Mouse (Mus musculus) embryonic facial prominence, embryonic 11.5 days (tissue): ENCODE measurements around the gene March6. TPM values are rescaled to one million over a fixed set of nuclear protein-coding genes. Genes with fewer than 3 reads are reported as not detected.
A peak's percentile ranks its signal among the peaks of the same experiment; 100 is the strongest.

Experiments used
- ATAC-seq: fragments of 200-750 bp; cut with Nextera tagmentation; replicated peaks from 2 replicates; pipeline ENCODE4 v1.8.0; 2017; ENCODE audit warnings: low read depth; ENCODE audit not compliant: insufficient number of reproducible peaks, low FRiP score, low TSS enrichment
- DNase-seq: peaks from one replicate; pipeline ENCODE4 v3.0.0-alpha.2; 2015; ENCODE audit warnings: low spot score
- H3K27ac ChIP-seq: fragments of 300-500 bp; sonication (generic); replicated peaks from 2 replicates; pipeline ENCODE4 v1.5.1; 2014; ENCODE audit warnings: mild to moderate bottlenecking, low read depth, low read length, control low read depth
- H3K27me3 ChIP-seq: fragments of 300-500 bp; sonication (generic); 2 replicates; pipeline ENCODE4 v1.6.1; 2014; ENCODE audit warnings: mild to moderate bottlenecking, low read length, moderate library complexity, mixed read lengths; ENCODE audit not compliant: control insufficient read depth, insufficient read depth
- H3K36me3 ChIP-seq: fragments of 300-500 bp; sonication (generic); replicated peaks from 2 replicates; pipeline ENCODE4 v1.6.1; 2014; ENCODE audit warnings: low read depth, mild to moderate bottlenecking, low read length, moderate library complexity, mixed read lengths; ENCODE audit not compliant: control insufficient read depth, insufficient read depth
- H3K4me1 ChIP-seq: fragments of 300-500 bp; sonication (generic); 2 replicates; pipeline ENCODE4 v1.6.1; 2014; ENCODE audit warnings: low read length, mixed read lengths; ENCODE audit not compliant: control insufficient read depth, insufficient read depth
- H3K4me2 ChIP-seq: fragments of 300-500 bp; sonication (generic); 2 replicates; pipeline ENCODE4 v1.6.1; 2014; ENCODE audit warnings: low read depth, mild to moderate bottlenecking, control low read depth, low read length, moderate library complexity
- H3K4me3 ChIP-seq: fragments of 300-500 bp; sonication (generic); 2 replicates; pipeline ENCODE4 v1.5.1; 2014; ENCODE audit warnings: low read depth, low read length, control low read depth
- H3K9ac ChIP-seq: fragments of 300-500 bp; sonication (generic); replicated peaks from 2 replicates; pipeline ENCODE4 v1.6.1; 2014; ENCODE audit warnings: mild to moderate bottlenecking, control low read depth, low read length
- H3K9me3 ChIP-seq: fragments of 300-500 bp; sonication (generic); replicated peaks from 2 replicates; pipeline ENCODE4 v1.6.1; 2016; ENCODE audit warnings: mild to moderate bottlenecking, low read length, inconsistent platforms, mixed read lengths; ENCODE audit not compliant: control insufficient read depth
- WGBS: fragments of 180-500 bp; shearing (Covaris S2); extraction: QIAGEN DNeasy Blood & Tissue Kit; methylation state at CpG from one replicate; pipeline ENCODE4 v1.1.7; 2014; 5-methylcytosine and 5-hydroxymethylcytosine counted together
- polyA plus RNA-seq: library from polyadenylated mRNA; unstranded; fragments of >200 nt; fragmentation: Nextera tagmentation; extraction: Ambion mirVana; gene quantifications from 2 replicates; pipeline ENCODE4 v1.2.1, GENCODE M21; 2014

Gene March6
- 40.6 and 41.9 TPM in 2 replicates for polyA plus RNA-seq

DNA sequence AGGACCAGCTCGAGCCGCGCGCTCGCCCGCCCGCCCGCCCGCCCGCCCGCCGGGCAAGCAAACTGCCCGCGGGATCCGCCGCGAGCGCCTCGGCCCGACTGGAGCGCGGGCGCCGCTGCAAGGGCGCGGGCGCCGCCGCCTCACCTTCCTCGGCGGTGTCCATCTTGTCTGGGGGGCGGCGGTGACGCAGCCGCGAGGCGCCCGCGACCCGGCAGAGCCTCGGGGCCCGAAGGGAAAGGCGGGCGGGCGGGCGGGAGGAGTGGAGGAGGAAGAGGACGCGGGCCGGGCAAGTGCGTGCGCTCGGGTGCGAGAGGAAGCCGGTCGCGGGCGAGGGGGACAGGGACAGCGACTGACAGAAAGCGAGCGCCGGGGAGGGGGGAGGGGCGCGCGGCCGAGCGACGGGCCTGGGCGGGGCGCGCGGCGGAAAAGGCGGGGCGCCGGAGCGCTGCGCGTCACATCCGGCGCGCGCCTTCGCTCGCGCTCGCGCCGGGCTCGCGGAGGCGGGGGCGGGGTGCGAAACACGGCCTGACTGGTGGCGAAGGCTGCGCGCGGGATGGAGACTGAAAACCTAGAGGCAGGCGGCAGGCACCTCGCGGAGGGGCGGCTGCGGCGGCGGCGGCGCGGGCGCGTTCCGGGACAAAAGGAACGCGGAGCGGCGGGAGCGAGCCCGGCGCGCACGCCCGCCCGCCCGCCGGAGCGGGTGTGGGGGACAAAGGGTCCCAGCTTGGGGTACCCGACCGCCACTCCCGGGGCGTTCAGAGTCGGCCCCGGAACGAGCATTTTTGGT, at the start of gene March6:
TSS of gene March6 (minus strand) at position 395 of the 787 bp plus-strand sequence.
- H3K27ac ChIP-seq: peak within 1 kb of the TSS; percentile 95
- H3K4me3 ChIP-seq: peak within 1 kb of the TSS; percentile 95
- H3K9me3 ChIP-seq: no peaks in the 10 kb centered on the region
- H3K4me2 ChIP-seq: peak within 1 kb of the TSS; percentile 51
- H3K27me3 ChIP-seq: no peaks in the 10 kb centered on the region
- WGBS: 1% methylated on average over 72 of the region's 132 CpGs
- DNase-seq (peak; percentile 94), ATAC-seq (peak; percentile 90)
- H3K36me3 ChIP-seq: no peaks in the 10 kb centered on the region
- peak within 1 kb of the TSS; percentile 95 for H3K9ac ChIP-seq
- H3K4me1 ChIP-seq: no peaks in the 10 kb centered on the region

DNA sequence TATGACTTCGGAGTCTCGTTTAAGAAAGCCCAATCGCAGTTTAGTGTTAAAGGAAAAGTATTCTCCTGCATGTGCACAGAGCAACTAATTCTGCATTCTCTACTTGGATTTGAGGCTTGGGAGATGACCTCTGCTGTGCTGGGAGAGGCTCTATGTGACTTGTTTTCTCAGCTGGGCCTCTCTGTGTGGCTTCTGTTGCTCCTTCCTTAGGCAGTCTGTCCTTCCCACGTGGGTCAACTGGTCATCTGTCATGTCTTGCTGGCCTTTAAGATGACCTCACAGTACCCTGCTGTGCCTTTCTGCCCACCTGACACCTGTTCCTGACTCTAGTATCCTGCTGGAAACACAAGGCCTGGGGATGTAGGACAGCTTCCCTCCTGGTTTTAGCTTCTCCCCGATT, 45.2 kb upstream of the March6 start:
- no peaks in the 10 kb centered on the region for H3K27me3 ChIP-seq
- no peak overlapping the region for H3K9ac ChIP-seq
- H3K4me3 ChIP-seq: no peak overlapping the region
- H3K4me2 ChIP-seq: no peak overlapping the region
- ATAC-seq: no peak
- no peaks in the 10 kb centered on the region for H3K4me1 ChIP-seq
- WGBS: 64% methylated on average over 5 of the region's 5 CpGs
- no peak for DNase-seq
- H3K9me3 ChIP-seq: no peaks in the 10 kb centered on the region
- H3K27ac ChIP-seq: no peak overlapping the region
- no peaks in the 10 kb centered on the region for H3K36me3 ChIP-seq

DNA sequence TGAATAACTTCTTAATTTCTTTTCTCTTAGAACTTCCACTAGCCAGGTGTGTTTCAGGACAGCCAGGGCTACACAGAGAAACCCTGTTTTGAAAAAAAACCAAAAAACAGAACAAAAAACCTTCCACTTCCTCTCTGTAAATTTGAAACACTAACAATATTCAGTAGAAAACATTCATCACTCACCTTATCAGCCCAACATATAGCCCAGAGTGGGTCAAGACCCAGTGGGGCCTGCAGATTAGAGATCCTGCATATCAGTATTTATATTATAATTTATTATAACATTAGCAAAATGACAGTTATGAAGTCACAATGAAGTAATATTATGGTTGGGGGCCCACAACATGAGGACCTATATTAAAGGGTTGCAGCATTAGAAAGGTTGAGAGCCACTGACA, 42.8 kb upstream of the March6 start:
- Histone ChIP-seq H3K36me3 (no peaks in the 10 kb centered on the region), H3K9ac (no peak overlapping the region), H3K4me3 (no peak overlapping the region), H3K27ac (no peak overlapping the region), H3K9me3 (no peaks in the 10 kb centered on the region), H3K4me2 (no peak overlapping the region), H3K4me1 (no peaks in the 10 kb centered on the region), H3K27me3 (no peaks in the 10 kb centered on the region)
- no peak for DNase-seq
- ATAC-seq: no peak

DNA sequence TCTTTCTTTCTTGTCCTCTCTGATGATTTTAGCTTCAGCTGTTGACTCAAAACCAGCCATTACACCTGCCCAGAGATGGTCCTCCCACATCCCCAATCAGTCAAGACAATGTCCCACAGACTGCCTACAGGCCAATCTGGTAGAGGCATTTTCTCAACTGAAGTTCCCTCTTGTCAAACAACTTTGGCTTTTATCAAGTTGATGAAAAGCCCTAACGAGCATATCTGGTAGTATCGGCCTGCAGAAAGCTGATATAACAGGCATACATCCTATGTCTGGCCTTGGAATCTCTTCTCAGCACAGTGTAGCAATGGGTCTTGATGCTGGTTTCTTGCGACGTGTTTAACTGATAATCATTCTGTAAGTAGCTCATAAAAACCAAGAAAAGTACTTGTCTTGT, 42.4 kb upstream of the March6 start:
- Histone ChIP-seq H3K36me3 (no peaks in the 10 kb centered on the region), H3K9me3 (no peaks in the 10 kb centered on the region), H3K27ac (no peak overlapping the region), H3K4me2 (no peak overlapping the region), H3K4me3 (no peak overlapping the region), H3K27me3 (no peaks in the 10 kb centered on the region), H3K9ac (no peak overlapping the region), H3K4me1 (no peaks in the 10 kb centered on the region)
- DNase-seq (no peak), ATAC-seq (no peak)
- WGBS: 82% methylated on average over 4 of the region's 4 CpGs

GRCm38 (mm10) chr15:31571906-31572722, 41.3 kb upstream of the March6 start:
- no peak overlapping the region for H3K4me2 ChIP-seq
- DNase-seq (no peak), ATAC-seq (no peak)
- H3K9me3 ChIP-seq: no peaks in the 10 kb centered on the region
- H3K36me3 ChIP-seq: no peaks in the 10 kb centered on the region
- H3K27me3 ChIP-seq: no peaks in the 10 kb centered on the region
- no peak overlapping the region for H3K4me3 ChIP-seq
- 85% methylated on average over 16 of the region's 16 CpGs for WGBS
- H3K9ac ChIP-seq: no peak overlapping the region
- H3K27ac ChIP-seq: no peak overlapping the region
- no peaks in the 10 kb centered on the region for H3K4me1 ChIP-seq

- Histone ChIP-seq H3K9me3 (no peaks in the 10 kb centered on the region), H3K36me3 (no peaks in the 10 kb centered on the region), H3K4me3 (no peak overlapping the region), H3K27ac (no peak overlapping the region), H3K4me1 (no peaks in the 10 kb centered on the region), H3K4me2 (no peak overlapping the region), H3K9ac (no peak overlapping the region), H3K27me3 (no peaks in the 10 kb centered on the region)
- ATAC-seq (no peak), DNase-seq (no peak)
- WGBS: 91% methylated on average over 8 of the region's 8 CpGs
Observed at GRCm38 (mm10) chr15:31570959-31571358, 40.1 kb upstream of the March6 start.

DNA sequence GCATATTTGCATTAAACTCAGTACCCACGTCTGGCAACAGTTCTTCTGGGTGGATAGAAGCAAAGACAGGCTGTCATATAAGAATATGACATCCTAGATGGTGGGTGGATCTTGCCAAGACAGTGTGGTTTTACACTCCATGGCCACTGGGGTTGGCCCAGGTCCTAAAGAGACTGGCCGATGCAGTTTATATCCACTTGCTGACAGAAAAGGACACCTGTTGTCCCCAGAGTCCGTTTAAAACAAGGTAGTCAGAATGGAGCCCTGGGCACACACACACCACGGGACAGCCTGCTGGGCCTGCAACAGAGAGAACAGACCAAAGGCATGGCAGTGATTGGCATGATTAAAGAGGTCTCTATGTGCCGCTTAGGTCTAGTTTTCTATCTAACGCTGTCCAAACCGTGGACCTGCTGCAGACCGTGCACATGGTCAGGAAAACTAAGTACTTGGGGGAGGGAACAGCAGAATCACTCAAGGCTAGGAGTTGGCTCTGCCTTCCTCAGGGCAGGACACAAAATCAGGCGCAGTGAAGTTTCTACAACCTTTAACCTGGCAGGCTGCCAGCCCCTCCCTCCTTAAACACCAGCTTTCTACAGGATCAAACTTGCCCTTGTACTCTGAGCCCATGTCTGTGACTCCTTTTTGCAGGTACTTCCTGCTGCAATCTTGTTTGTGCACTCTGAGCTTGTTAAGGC, 38.6 kb upstream of the March6 start:
- H3K4me3 ChIP-seq: no peak overlapping the region
- no peaks in the 10 kb centered on the region for H3K9me3 ChIP-seq
- H3K9ac ChIP-seq: no peak overlapping the region
- H3K36me3 ChIP-seq: no peaks in the 10 kb centered on the region
- DNase-seq (no peak), ATAC-seq (no peak)
- no peak overlapping the region for H3K27ac ChIP-seq
- no peaks in the 10 kb centered on the region for H3K27me3 ChIP-seq
- H3K4me1 ChIP-seq: no peaks in the 10 kb centered on the region
- 72% methylated on average over 9 of the region's 9 CpGs for WGBS
- no peak overlapping the region for H3K4me2 ChIP-seq
